Mouse (Mus musculus) mouse trophoblast stem cell (cell line): ENCODE measurements around the gene 4933428G20Rik.

Experiments
- in situ Hi-C, 2 experiments: fragments of 300-500 bp; cut with MseI, MboI; formaldehyde crosslinking; loops; 2 replicates in 1 of 2; 3 replicates in 1 of 2; pipeline ENCODE4 v1.15.1; 2025

The 4933428G20Rik gene

GRCm38 (mm10) chr11:97499865-97500719 is at the start of gene 4933428G20Rik:
TSS of gene 4933428G20Rik (minus strand) at chr11:97500340.
- in situ Hi-C loops: no loop called here

GRCm38 (mm10) chr11:97548757-97549156 is 48.6 kb upstream of the 4933428G20Rik start:
- in situ Hi-C loops: no loop called here

- in situ Hi-C loops: no loop called here
Measured at GRCm38 (mm10) chr11:97547957-97548706, 48.0 kb upstream of the 4933428G20Rik start.

- in situ Hi-C loops: no loop called here
Measured at GRCm38 (mm10) chr11:97546804-97547411, 46.8 kb upstream of the 4933428G20Rik start.

- in situ Hi-C loops: no loop called here
Measured at GRCm38 (mm10) chr11:97545808-97546560, 45.8 kb upstream of the 4933428G20Rik start.

GRCm38 (mm10) chr11:97543883-97544282 is 43.7 kb upstream of the 4933428G20Rik start:
- in situ Hi-C loops: no loop called here

GRCm38 (mm10) chr11:97543181-97543733 is 43.1 kb upstream of the 4933428G20Rik start:
- in situ Hi-C loops: no loop called here

GRCm38 (mm10) chr11:97542171-97543150 is 42.3 kb upstream of the 4933428G20Rik start:
- in situ Hi-C loops: no loop called here

GRCm38 (mm10) chr11:97540604-97541003 is 40.5 kb upstream of the 4933428G20Rik start:
- in situ Hi-C loops: no loop called here

- in situ Hi-C loops: no loop called here
Measured at GRCm38 (mm10) chr11:97540136-97540535, 40.0 kb upstream of the 4933428G20Rik start.

- in situ Hi-C loops: no loop called here
Measured at GRCm38 (mm10) chr11:97539622-97540021, 39.5 kb upstream of the 4933428G20Rik start.

- in situ Hi-C loops: no loop called here
Measured at GRCm38 (mm10) chr11:97537580-97538089, 37.5 kb upstream of the 4933428G20Rik start.

- in situ Hi-C loops: no loop called here
Measured at GRCm38 (mm10) chr11:97536835-97537579, 36.9 kb upstream of the 4933428G20Rik start.

- in situ Hi-C loops: no loop called here
Measured at GRCm38 (mm10) chr11:97536083-97536747, 36.1 kb upstream of the 4933428G20Rik start.

GRCm38 (mm10) chr11:97535660-97536059 is 35.5 kb upstream of the 4933428G20Rik start:
- in situ Hi-C loops: no loop called here

- in situ Hi-C loops: no loop called here
Measured at GRCm38 (mm10) chr11:97535308-97535630, 35.1 kb upstream of the 4933428G20Rik start.

- in situ Hi-C loops: no loop called here
Measured at GRCm38 (mm10) chr11:97534442-97535307, 34.5 kb upstream of the 4933428G20Rik start.

GRCm38 (mm10) chr11:97533653-97534052 is 33.5 kb upstream of the 4933428G20Rik start:
- in situ Hi-C loops: no loop called here
